Mouse (Mus musculus): ENCODE data around the gene Hemk1. TPM values are rescaled to one million over a fixed set of nuclear protein-coding genes. Genes with fewer than 3 reads are reported as not detected.

Gene Hemk1
- polyA plus RNA-seq, 1 experiment from 2014 or later: 19.2 TPM

DNA sequence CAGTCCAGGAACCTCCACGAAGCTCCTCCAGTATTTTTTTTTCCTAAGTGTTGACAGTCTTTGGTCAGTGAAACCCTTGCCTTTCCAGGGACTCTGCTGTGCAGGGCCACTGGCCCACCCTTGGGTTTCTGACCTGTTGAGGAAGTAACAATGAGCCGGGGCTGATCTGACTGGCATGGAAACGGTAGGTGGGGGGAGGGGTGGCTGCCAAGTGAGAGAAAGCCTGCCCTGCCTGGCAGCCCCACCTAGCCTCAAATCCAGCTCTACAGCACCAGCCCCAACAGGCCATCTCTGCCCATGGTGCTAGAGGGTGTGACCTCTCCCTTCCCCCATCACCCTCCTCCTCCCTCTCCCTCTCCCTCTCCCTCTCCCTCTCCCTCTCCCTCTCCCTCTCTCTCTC, 53.1 kb downstream of the Hemk1 start:
- Histone ChIP-seq H3K9me3 (replicated peaks; ENCODE audit: control insufficient read depth, low read length, poor library complexity, severe bottlenecking) (no peaks in the 10 kb centered on the region), H3K27ac (ENCODE audit: low read length) (no peak overlapping the region), H3K4me1 (ENCODE audit: control insufficient read depth, insufficient read depth, low read length) (peaks cover 8% of the 10 kb centered on the region), H3K36me3 (ENCODE audit: control insufficient read depth, insufficient read depth, low read length) (no peaks in the 10 kb centered on the region), H3K27me3 (ENCODE audit: control insufficient read depth, insufficient read depth, low read depth, low read length) (peaks cover 8% of the 10 kb centered on the region), H3K4me3 (ENCODE audit: low read depth, low read length) (no peak overlapping the region), H3K4me2 (ENCODE audit: low read length) (no peak overlapping the region), H3K9ac (ENCODE audit: low read depth, low read length) (no peak overlapping the region)
- no peak for ATAC-seq
- WGBS: 23% methylated on average over 3 of the region's 3 CpGs

DNA sequence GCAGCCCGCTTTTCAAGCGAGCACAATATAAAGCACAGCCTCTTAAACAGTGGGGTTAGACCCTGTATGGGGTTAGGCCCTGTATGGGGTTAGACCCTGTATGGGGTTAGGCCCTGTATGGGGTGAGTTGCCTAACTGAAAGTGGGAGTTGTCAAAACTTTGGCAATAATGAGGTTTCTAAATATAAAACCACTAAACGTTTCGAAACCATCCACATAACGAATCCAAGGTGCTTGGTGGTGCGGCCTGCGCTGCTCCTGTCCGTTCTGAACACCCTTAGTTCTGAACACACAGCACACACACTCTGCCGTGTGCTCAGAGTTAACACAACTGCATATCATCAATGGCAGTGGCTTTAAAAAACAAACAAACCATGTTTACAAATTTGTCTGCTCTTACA, 55.2 kb downstream of the Hemk1 start:
- 89% methylated on average over 9 of the region's 9 CpGs for WGBS
- Histone ChIP-seq H3K9me3 (replicated peaks; ENCODE audit: control insufficient read depth, low read length, poor library complexity, severe bottlenecking) (no peaks in the 10 kb centered on the region), H3K36me3 (ENCODE audit: control insufficient read depth, insufficient read depth, low read length) (no peaks in the 10 kb centered on the region), H3K27me3 (ENCODE audit: control insufficient read depth, insufficient read depth, low read depth, low read length) (no peaks in the 10 kb centered on the region; the same call in 1 of the 2 replicates), H3K4me1 (ENCODE audit: control insufficient read depth, insufficient read depth, low read length) (peaks cover 9% of the 10 kb centered on the region; the same call in 1 of the 2 replicates), H3K27ac (ENCODE audit: low read length) (no peak overlapping the region), H3K9ac (ENCODE audit: low read depth, low read length) (no peak overlapping the region), H3K4me2 (ENCODE audit: low read length) (no peak overlapping the region), H3K4me3 (ENCODE audit: low read depth, low read length) (no peak overlapping the region)
- ATAC-seq: no peak

DNA sequence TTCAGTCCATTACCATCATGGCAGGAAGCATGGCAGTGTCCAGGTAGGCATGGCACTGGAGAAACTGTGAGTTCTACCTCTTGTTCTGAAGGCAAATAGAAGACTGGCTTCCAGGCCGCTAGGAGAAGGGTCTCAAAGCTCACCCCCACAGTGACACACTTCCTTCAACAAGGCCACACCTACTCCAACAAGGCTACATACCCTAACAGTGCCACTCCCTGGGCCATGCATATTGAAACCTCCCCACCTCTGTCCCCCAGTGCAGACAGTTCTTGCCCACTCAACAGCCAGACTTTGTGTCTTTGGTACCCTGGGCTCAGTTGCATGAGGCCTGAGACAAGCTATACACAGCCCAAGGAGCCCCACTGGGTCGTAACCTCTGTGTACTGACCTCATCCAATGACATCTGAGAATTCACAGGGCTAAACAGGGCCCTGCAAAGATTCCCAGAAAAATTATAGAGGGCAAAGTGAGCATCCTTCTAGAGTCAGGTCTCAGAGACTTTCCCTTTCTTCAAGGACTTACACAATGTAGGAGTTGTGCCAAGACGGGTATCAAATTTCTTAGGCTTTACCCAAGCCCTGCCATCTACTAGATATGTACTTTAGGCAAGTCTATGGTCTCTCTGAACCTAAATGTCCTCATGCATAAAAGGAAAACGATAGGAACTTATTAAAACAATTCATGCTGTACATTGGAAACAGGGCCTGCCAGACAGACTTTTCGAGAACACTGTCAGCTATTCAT, 56.7 kb downstream of the Hemk1 start:
- Histone ChIP-seq H3K9me3 (replicated peaks; ENCODE audit: control insufficient read depth, low read length, poor library complexity, severe bottlenecking) (no peaks in the 10 kb centered on the region), H3K27me3 (ENCODE audit: control insufficient read depth, insufficient read depth, low read depth, low read length) (no peaks in the 10 kb centered on the region), H3K36me3 (ENCODE audit: control insufficient read depth, insufficient read depth, low read length) (no peaks in the 10 kb centered on the region), H3K4me3 (ENCODE audit: low read depth, low read length) (no peak overlapping the region), H3K9ac (ENCODE audit: low read depth, low read length) (no peak overlapping the region), H3K4me2 (ENCODE audit: low read length) (no peak overlapping the region), H3K27ac (ENCODE audit: low read length) (no peak overlapping the region), H3K4me1 (ENCODE audit: control insufficient read depth, insufficient read depth, low read length) (peaks cover 9% of the 10 kb centered on the region; the same call in 1 of the 2 replicates)
- no peak for ATAC-seq
- WGBS: 89% methylated on average over 5 of the region's 5 CpGs

DNA sequence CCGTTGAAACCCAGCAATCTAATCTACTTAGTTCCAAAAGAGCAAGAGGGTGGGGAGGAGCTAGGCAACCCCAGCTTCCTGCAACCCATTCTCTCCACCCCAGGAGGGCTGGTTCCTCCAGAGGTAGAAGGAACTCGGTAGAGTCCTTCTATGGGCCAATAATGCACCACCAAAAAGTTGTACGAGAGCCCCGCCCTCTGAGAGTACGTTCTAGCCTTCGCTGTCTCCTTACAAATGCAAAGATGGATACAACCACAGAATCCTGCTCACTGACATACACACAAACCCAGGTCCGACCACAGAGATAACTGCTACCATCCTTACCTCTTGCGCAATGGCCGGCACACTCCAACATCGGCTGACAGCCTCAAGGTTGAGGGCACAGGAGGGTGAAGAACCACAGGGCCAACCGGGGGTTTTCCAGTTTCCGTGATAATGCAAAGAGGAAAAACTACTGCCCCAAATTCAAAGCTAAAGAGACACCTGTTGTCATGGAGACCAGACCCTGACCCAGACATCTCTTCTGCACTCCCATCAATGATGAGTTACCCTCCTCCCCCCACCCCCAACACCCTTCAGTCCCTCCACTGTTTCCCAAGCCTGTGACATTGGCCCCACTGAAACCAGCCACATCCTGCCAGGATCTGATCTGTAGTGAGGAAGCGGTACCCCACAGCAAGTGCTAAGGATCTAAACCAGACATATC, 57.7 kb downstream of the Hemk1 start:
- WGBS: 41% methylated on average over 13 of the region's 13 CpGs
- Histone ChIP-seq H3K4me2 (ENCODE audit: low read length) (0 out of 2 replicates have a peak overlapping the region, but pooled peaks have one; percentile 10), H3K9ac (ENCODE audit: low read depth, low read length) (no peak overlapping the region), H3K27me3 (ENCODE audit: control insufficient read depth, insufficient read depth, low read depth, low read length) (no peaks in the 10 kb centered on the region), H3K27ac (ENCODE audit: low read length) (no peak overlapping the region), H3K9me3 (replicated peaks; ENCODE audit: control insufficient read depth, low read length, poor library complexity, severe bottlenecking) (no peaks in the 10 kb centered on the region), H3K4me1 (ENCODE audit: control insufficient read depth, insufficient read depth, low read length) (peaks cover 9% of the 10 kb centered on the region; the same call in 1 of the 2 replicates), H3K4me3 (ENCODE audit: low read depth, low read length) (no peak overlapping the region), H3K36me3 (ENCODE audit: control insufficient read depth, insufficient read depth, low read length) (no peaks in the 10 kb centered on the region)
- no peak for ATAC-seq

DNA sequence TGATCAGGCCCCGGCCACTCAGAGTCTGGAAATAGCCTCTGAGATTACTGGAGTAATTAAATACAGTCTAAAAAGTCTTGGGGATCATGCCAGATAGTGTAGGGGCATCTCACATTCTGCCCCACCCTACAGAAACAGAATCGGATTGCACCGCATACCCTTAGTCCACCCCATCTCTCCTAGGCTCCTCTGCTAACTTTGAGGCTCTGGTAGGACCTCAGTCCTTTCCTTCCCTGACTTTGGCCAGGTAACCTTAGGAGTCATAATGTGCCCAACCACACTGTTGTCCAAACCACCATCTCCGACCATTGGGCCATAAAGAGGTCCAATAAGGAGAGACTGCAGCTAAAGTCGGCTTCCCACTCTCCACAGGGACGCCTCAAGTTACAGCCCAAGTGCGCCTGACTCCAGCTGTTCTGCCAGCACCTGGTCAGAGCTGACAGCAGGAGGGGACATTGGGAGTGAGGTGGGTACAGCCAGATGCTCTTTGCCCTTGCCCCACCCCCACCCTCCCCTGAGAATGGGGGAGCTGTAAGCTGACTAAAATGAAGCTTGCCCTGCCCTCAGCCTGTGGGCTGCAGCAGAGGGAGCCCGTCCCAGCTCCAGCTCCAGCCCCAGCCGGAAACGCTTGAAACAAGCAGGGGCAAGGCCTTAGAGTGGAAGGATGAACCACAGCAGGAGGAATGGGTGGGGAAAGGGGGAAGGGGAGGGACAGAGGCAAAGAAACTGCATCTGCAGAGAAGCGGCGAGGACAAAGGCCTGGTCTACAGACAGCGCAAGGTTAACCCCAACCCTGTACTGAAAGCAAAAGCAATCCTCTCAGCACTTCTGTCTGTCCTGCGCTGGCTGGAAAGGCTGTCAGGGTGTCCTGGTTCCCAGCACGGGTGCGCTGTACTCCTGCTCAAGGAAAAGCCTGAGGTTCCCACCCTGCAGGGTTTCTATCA, 58.5 kb downstream of the Hemk1 start:
- Histone ChIP-seq H3K4me2 (ENCODE audit: low read length) (0 out of 2 replicates have a peak overlapping the region, but pooled peaks have one; percentile 10), H3K4me1 (ENCODE audit: control insufficient read depth, insufficient read depth, low read length) (peaks cover 9% of the 10 kb centered on the region; the same call in 1 of the 2 replicates), H3K9me3 (replicated peaks; ENCODE audit: control insufficient read depth, low read length, poor library complexity, severe bottlenecking) (no peaks in the 10 kb centered on the region), H3K9ac (ENCODE audit: low read depth, low read length) (no peak overlapping the region), H3K4me3 (ENCODE audit: low read depth, low read length) (no peak overlapping the region), H3K27me3 (ENCODE audit: control insufficient read depth, insufficient read depth, low read depth, low read length) (no peaks in the 10 kb centered on the region), H3K36me3 (ENCODE audit: control insufficient read depth, insufficient read depth, low read length) (no peaks in the 10 kb centered on the region), H3K27ac (ENCODE audit: low read length) (no peak overlapping the region)
- ATAC-seq: no peak
- 29% methylated on average over 16 of the region's 16 CpGs for WGBS

DNA sequence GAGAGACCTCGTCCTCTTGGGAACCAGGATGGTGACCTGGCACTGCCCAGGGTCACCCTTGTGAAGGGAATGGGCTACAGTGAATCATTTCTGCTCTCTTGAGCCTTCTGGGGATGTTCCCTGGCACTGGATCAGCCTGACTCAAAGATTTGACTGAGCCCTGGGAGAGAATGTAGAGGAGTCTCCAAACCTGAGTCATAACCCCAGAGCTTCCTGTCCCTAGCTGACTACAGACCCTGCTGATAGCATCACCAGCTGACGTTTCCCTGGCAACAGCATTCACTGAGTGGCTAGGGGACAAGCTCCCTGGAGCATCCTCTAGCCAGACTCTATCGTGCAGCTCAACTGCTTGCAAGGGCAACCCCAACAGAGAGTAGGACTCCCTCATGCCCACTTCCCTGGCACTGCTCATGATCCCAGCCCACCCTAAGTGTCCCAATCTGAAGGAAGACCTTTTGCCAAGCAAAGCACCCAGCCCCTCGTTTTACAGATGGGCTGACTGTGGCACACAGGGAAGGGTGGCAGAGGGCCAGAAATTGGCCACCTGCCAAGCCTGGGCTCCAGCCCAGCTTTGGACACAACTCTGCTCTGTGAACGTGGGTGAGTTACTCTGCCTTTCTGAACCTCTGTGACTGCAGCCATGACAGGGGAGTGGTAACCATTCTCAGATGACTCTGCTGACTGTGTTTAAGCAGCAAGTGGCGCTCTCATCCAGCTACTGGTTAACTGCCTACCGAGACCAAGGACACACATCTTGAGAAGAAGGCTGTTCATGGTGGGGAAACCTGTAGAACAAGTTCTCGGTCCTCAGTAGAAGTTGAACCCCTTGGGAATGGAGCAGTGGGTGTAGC, 59.4 kb downstream of the Hemk1 start:
- H3K4me2 ChIP-seq (ENCODE audit: low read length): no peak overlapping the region
- peak; percentile 48; the same call in 1 of the 2 replicates for ATAC-seq
- H3K9ac ChIP-seq (ENCODE audit: low read depth, low read length): no peak overlapping the region
- H3K9me3 ChIP-seq (replicated peaks; ENCODE audit: control insufficient read depth, low read length, poor library complexity, severe bottlenecking): no peaks in the 10 kb centered on the region
- no peak overlapping the region for H3K4me3 ChIP-seq (ENCODE audit: low read depth, low read length)
- H3K27ac ChIP-seq (ENCODE audit: low read length): no peak overlapping the region
- no peaks in the 10 kb centered on the region for H3K27me3 ChIP-seq (ENCODE audit: control insufficient read depth, insufficient read depth, low read depth, low read length)
- no peaks in the 10 kb centered on the region for H3K36me3 ChIP-seq (ENCODE audit: control insufficient read depth, insufficient read depth, low read length)
- 53% methylated on average over 8 of the region's 8 CpGs for WGBS
- peaks cover 9% of the 10 kb centered on the region; the same call in 1 of the 2 replicates for H3K4me1 ChIP-seq (ENCODE audit: control insufficient read depth, insufficient read depth, low read length)

DNA sequence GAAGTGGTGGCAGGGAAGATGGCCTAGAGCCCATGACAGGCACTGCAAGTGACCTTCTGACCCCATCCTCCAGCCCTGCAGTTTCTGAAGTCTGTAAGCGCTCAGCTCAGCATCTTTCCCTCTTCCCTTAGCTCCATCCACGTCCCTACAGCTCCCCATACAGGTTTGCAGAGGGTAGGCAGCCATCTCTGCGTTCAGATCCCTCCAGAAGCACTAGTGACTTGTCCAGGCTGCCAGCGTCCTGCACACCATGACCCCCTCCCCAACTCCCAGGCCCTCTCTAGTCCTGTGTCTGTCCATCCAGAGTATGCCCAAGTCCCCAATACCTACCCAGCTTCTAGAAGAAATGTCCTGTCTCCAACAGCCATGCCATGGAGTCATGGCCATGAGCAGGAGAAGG, 60.0 kb downstream of the Hemk1 start:
- Histone ChIP-seq H3K27me3 (ENCODE audit: control insufficient read depth, insufficient read depth, low read depth, low read length) (no peaks in the 10 kb centered on the region), H3K4me2 (ENCODE audit: low read length) (no peak overlapping the region), H3K36me3 (ENCODE audit: control insufficient read depth, insufficient read depth, low read length) (no peaks in the 10 kb centered on the region), H3K9me3 (replicated peaks; ENCODE audit: control insufficient read depth, low read length, poor library complexity, severe bottlenecking) (no peaks in the 10 kb centered on the region), H3K9ac (ENCODE audit: low read depth, low read length) (no peak overlapping the region), H3K4me3 (ENCODE audit: low read depth, low read length) (no peak overlapping the region), H3K4me1 (ENCODE audit: control insufficient read depth, insufficient read depth, low read length) (peaks cover 9% of the 10 kb centered on the region; the same call in 1 of the 2 replicates), H3K27ac (ENCODE audit: low read length) (no peak overlapping the region)
- 48% methylated on average over 4 of the region's 4 CpGs for WGBS
- ATAC-seq: no peak

DNA sequence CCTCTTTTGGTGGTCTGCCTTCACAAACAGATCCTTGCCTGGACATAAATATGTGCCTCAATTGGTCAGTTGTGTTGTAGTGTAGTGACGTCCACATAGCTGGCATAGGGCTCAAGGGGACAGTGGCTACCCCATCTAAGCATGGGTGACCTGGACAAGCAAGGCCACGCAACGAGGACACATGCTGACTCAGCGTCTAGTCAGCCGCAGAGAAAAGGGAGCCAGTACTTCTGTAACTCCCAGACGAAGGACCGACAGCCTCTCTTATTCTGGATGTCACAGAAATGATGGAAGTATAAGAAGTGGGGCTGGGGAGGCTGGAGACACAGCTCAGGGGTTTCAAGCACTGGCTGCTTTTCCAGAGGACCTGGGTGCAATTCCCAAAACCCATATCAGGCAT, 60.5 kb downstream of the Hemk1 start:
- no peaks in the 10 kb centered on the region for H3K9me3 ChIP-seq (replicated peaks; ENCODE audit: control insufficient read depth, low read length, poor library complexity, severe bottlenecking)
- no peaks in the 10 kb centered on the region for H3K36me3 ChIP-seq (ENCODE audit: control insufficient read depth, insufficient read depth, low read length)
- no peak overlapping the region for H3K4me2 ChIP-seq (ENCODE audit: low read length)
- WGBS: 84% methylated on average over 7 of the region's 7 CpGs
- no peak overlapping the region for H3K4me3 ChIP-seq (ENCODE audit: low read depth, low read length)
- H3K27me3 ChIP-seq (ENCODE audit: control insufficient read depth, insufficient read depth, low read depth, low read length): no peaks in the 10 kb centered on the region
- H3K9ac ChIP-seq (ENCODE audit: low read depth, low read length): no peak overlapping the region
- H3K27ac ChIP-seq (ENCODE audit: low read length): no peak overlapping the region
- peaks cover 9% of the 10 kb centered on the region; the same call in 1 of the 2 replicates for H3K4me1 ChIP-seq (ENCODE audit: control insufficient read depth, insufficient read depth, low read length)
- no peak for ATAC-seq

Measured in midbrain, embryonic 16.5 days (tissue).